9 mouse cellular contexts compared by ENCODE assay signal in the genomic region with DNA sequence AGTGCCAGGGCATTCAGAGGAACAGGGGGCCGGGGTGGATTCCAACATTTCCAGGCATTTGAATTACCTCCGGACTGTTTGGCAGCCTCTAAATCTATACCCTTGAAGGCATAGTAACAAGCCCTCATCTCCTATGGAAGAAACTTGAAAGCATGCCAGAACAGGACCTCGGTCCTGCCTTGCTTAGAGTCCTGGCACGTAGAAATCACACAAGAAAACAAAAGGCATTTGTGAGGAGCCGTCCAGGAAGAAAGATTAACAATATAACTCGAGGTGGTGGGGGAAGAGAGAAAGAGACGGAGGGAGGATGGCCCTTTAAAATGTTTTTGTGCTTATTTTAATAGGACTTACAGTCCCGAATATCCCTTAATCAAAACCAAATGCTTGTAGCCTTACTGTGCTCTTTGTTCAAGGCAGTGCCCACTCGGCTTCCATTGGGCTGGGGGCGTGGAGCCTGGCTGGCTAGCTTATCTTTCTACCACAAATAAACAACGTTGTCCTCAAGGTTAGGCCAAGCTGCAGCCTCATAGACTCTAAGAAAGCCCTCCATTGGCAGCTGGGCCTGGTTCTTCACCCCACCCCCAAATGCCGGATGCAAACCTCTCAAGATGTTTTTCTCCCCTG.
A peak's percentile ranks its signal among the peaks of the same experiment; 100 is the strongest.
DNase-seq lines count a peak whose midpoint lies in the region; ATAC-seq and TF ChIP-seq lines count a peak whose summit lies in the region.
"Had no signal": no experiment of that assay in that cellular context is flagged by ENCODE, and none has a peak within 500 bp of the region (broad histone marks: within the 10 kb centered on the region; RNA-seq: fewer than 3 reads in every experiment).

No protein-coding gene starts in this region.

- ATAC-seq in heart, embryonic 11.5 days (replicated peaks; ENCODE audit: insufficient number of reproducible peaks, low FRiP score, low TSS enrichment) = no peak
- peak; percentile 85 for ATAC-seq in forebrain, embryonic 14.5 days
- ATAC-seq in midbrain, embryonic 11.5 days (ENCODE audit: low FRiP score) = 0 out of 2 replicates have a peak, but pooled peaks have one; percentile 35

- no peak for TF ChIP-seq CTCF in kidney, adult 2 months (conservative IDR thresholded peaks at IDR 0.05; ENCODE audit: insufficient read depth, insufficient read length, low read depth, low read length)

- H3K9ac ChIP-seq in heart, embryonic 11.5 days (ENCODE audit: low read depth, low read length) = no peak overlapping the region
- no peak overlapping the region for H3K9ac ChIP-seq in forebrain, embryonic 14.5 days (ENCODE audit: low read length)
- no peak overlapping the region for H3K9ac ChIP-seq in midbrain, embryonic 11.5 days (ENCODE audit: low read length)
- H3K9ac ChIP-seq: liver, embryonic 13.5 days had no signal

- H3K4me2 ChIP-seq in heart, embryonic 11.5 days = no peak overlapping the region
- 0 out of 2 replicates have a peak overlapping the region, but pooled peaks have one; percentile 1 for H3K4me2 ChIP-seq in forebrain, embryonic 14.5 days (ENCODE audit: low read length)
- no peak overlapping the region for H3K4me2 ChIP-seq in midbrain, embryonic 11.5 days
- H3K4me2 ChIP-seq: liver, embryonic 13.5 days had no signal

- H3K9me3 ChIP-seq in heart, embryonic 11.5 days (replicated peaks; ENCODE audit: control insufficient read depth, low read length) = no peaks in the 10 kb centered on the region
- no peaks in the 10 kb centered on the region for H3K9me3 ChIP-seq in forebrain, embryonic 14.5 days (replicated peaks; ENCODE audit: control insufficient read depth, low read length)
- H3K9me3 ChIP-seq in midbrain, embryonic 11.5 days (ENCODE audit: control insufficient read depth, low read length) = no peaks in the 10 kb centered on the region
- H3K9me3 ChIP-seq: liver, embryonic 13.5 days had no signal

- TF ChIP-seq POLR2A in kidney, adult 2 months (IDR thresholded peaks at IDR 0.05; ENCODE audit: low read depth, low read length) = no peak

- intact Hi-C loops in heart, postnatal 10 days (cut with DNase I) = no loop called here

- peaks cover 6% of the 10 kb centered on the region for H3K4me1 ChIP-seq in heart, embryonic 11.5 days (ENCODE audit: control insufficient read depth, insufficient read depth, low read length)
- peaks cover 43% of the 10 kb centered on the region for H3K4me1 ChIP-seq in forebrain, embryonic 14.5 days (ENCODE audit: control insufficient read depth, insufficient read depth, low read length)
- no peaks in the 10 kb centered on the region for H3K4me1 ChIP-seq in midbrain, embryonic 11.5 days (ENCODE audit: control insufficient read depth, insufficient read depth, low read length)
- no peaks in the 10 kb centered on the region for H3K4me1 ChIP-seq in kidney, adult 2 months (ENCODE audit: control insufficient read depth, insufficient read depth, low read length)
- H3K4me1 ChIP-seq: liver, embryonic 13.5 days had no signal

- 29% methylated on average over 12 of the region's 12 CpGs for WGBS in heart, embryonic 11.5 days (ENCODE audit: insufficient replicate concordance)
- WGBS in forebrain, embryonic 14.5 days = 4% methylated on average over 12 of the region's 12 CpGs
- WGBS in midbrain, embryonic 11.5 days = 54% methylated on average over 12 of the region's 12 CpGs
- 62% methylated on average over 12 of the region's 12 CpGs for WGBS in kidney, adult 2 months

- DNase-seq in heart, postnatal 10 days = no peak
- peak; percentile 48 for DNase-seq in Muller cell, postnatal 12 days (ENCODE audit: inconsistent ontology term)
- DNase-seq in forebrain, embryonic 14.5 days (ENCODE audit: low spot score) = peak; percentile 95
- DNase-seq in midbrain, embryonic 11.5 days (ENCODE audit: low spot score, missing footprints) = peak; percentile 87
- DNase-seq in spleen, adult 12 weeks (ENCODE audit: low spot score) = no peak
- no peak for DNase-seq in layer of hippocampus, postnatal 14 days (ENCODE audit: low spot score in 2 of 2)
- no peak for DNase-seq in kidney, adult 2 months
- DNase-seq: liver, embryonic 13.5 days had no signal

- no peaks in the 10 kb centered on the region for H3K27me3 ChIP-seq in heart, embryonic 11.5 days (ENCODE audit: control insufficient read depth, insufficient read depth, low read length)
- no peaks in the 10 kb centered on the region for H3K27me3 ChIP-seq in forebrain, embryonic 14.5 days (replicated peaks; ENCODE audit: control insufficient read depth, insufficient read depth, low read length)
- no peaks in the 10 kb centered on the region for H3K27me3 ChIP-seq in midbrain, embryonic 11.5 days (ENCODE audit: control insufficient read depth, insufficient read depth, low read length)
- no peaks in the 10 kb centered on the region; the same call in 1 of the 2 replicates for H3K27me3 ChIP-seq in kidney, adult 2 months (replicated peaks; ENCODE audit: control insufficient read depth, insufficient read depth, low read length)
- H3K27me3 ChIP-seq: liver, embryonic 13.5 days had no signal

- H3K27ac ChIP-seq in heart, embryonic 11.5 days (ENCODE audit: low read depth, low read length) = peak overlapping the region; percentile 57; the same call in 1 of the 2 replicates
- H3K27ac ChIP-seq in forebrain, embryonic 14.5 days (ENCODE audit: low read depth, low read length) = peak overlapping the region; percentile 83
- H3K27ac ChIP-seq in midbrain, embryonic 11.5 days (ENCODE audit: low read depth, low read length) = no peak overlapping the region
- H3K27ac ChIP-seq in kidney, adult 2 months (ENCODE audit: insufficient read depth, low read depth, low read length) = no peak overlapping the region
- H3K27ac ChIP-seq: liver, embryonic 13.5 days had no signal

- H3K36me3 ChIP-seq in heart, embryonic 11.5 days (ENCODE audit: control insufficient read depth, insufficient read depth, low read length) = no peaks in the 10 kb centered on the region
- no peaks in the 10 kb centered on the region for H3K36me3 ChIP-seq in forebrain, embryonic 14.5 days (ENCODE audit: control insufficient read depth, insufficient read depth, low read length)
- H3K36me3 ChIP-seq in midbrain, embryonic 11.5 days (ENCODE audit: control insufficient read depth, insufficient read depth, low read length) = no peaks in the 10 kb centered on the region
- no peaks in the 10 kb centered on the region for H3K36me3 ChIP-seq in kidney, adult 2 months (ENCODE audit: control insufficient read depth, insufficient read depth, low read length)
- H3K36me3 ChIP-seq: liver, embryonic 13.5 days had no signal

- no peak overlapping the region for H3K4me3 ChIP-seq in heart, embryonic 11.5 days (ENCODE audit: low read depth, low read length)
- no peak overlapping the region for H3K4me3 ChIP-seq in forebrain, embryonic 14.5 days (ENCODE audit: low read depth, low read length)
- no peak overlapping the region for H3K4me3 ChIP-seq in midbrain, embryonic 11.5 days (ENCODE audit: low read depth, low read length)
- no peak overlapping the region for H3K4me3 ChIP-seq in kidney, adult 2 months (ENCODE audit: insufficient read depth, low read depth, low read length)
- H3K4me3 ChIP-seq: liver, embryonic 13.5 days had no signal

Comparison
In these comparisons a context has a peak if more than half of its experiments do, and no peak if none do; other contexts are left out.
1. H3K27ac ChIP-seq: peak in heart, embryonic 11.5 days (single experiment) and forebrain, embryonic 14.5 days (single experiment); none in midbrain, embryonic 11.5 days (single experiment) and kidney, adult 2 months (single experiment).
2. DNase-seq: peak in Muller cell, postnatal 12 days (single experiment), forebrain, embryonic 14.5 days (single experiment) and midbrain, embryonic 11.5 days (single experiment); none in heart, postnatal 10 days (0 of 2), spleen, adult 12 weeks (single experiment), layer of hippocampus, postnatal 14 days (0 of 2) and kidney, adult 2 months (single experiment).